Mouse (Mus musculus): ENCODE results near the gene Zfp536. TPM values are rescaled to one million over a fixed set of nuclear protein-coding genes. Genes with fewer than 3 reads are reported as not detected.

Gene Zfp536
- polyA plus RNA-seq, 1 experiment from 2014 or later = 10.7 TPM

DNA sequence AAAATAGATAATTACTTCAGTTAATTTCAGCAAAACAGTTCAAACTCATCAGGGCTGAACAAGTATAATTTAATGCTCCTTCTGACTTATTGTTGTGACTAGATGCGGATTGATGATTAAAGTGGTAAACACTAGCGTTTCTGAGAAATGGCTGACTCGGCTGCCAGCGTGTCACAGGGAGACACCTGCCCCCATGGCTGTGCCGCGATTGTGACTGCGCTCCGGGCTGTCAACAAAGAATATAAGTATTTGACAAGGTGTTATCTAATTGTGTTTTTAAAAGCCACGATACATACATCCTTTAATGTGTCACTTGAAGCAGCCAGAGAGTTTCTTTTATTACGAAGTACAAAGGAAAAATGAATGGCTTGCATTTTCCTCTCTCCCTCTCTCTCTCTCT lies 342.0 kb downstream of the Zfp536 start:
- Histone ChIP-seq H3K27ac (no peak overlapping the region), H3K4me1 (no peaks in the 10 kb centered on the region), H3K4me2 (no peak overlapping the region), H3K9ac (no peak overlapping the region), H3K27me3 (no peaks in the 10 kb centered on the region), H3K9me3 (no peaks in the 10 kb centered on the region), H3K4me3 (no peak overlapping the region), H3K36me3 (no peaks in the 10 kb centered on the region)
- ATAC-seq (ENCODE audit: borderline replicate concordance, extremely low read depth, low FRiP score, low TSS enrichment) = no peak
- 47% methylated on average over 10 of the region's 10 CpGs for WGBS

DNA sequence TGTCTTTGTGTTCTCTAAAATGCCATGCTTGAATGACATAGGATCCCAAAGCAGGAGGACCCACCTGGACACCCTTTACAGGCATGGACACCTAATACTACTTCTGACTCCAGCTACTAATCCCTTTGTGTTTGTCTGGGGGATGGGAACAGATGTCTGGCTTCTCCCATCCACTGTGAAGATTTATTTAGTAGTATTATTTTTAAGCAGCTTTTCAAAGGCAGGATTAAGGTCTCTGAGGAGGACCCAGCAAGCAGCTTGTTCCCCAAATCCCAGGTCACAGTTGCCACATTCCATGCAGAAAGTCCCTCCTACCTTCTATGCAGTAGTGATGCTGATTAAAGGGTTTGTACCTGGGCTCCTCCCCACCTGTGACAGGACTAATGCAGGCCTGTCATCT lies 347.4 kb downstream of the Zfp536 start:
- Histone ChIP-seq H3K4me1 (no peaks in the 10 kb centered on the region), H3K9me3 (no peaks in the 10 kb centered on the region), H3K36me3 (no peaks in the 10 kb centered on the region), H3K9ac (no peak overlapping the region), H3K4me2 (no peak overlapping the region), H3K27ac (no peak overlapping the region), H3K4me3 (no peak overlapping the region), H3K27me3 (no peaks in the 10 kb centered on the region)
- ATAC-seq (ENCODE audit: borderline replicate concordance, extremely low read depth, low FRiP score, low TSS enrichment) = no peak

DNA sequence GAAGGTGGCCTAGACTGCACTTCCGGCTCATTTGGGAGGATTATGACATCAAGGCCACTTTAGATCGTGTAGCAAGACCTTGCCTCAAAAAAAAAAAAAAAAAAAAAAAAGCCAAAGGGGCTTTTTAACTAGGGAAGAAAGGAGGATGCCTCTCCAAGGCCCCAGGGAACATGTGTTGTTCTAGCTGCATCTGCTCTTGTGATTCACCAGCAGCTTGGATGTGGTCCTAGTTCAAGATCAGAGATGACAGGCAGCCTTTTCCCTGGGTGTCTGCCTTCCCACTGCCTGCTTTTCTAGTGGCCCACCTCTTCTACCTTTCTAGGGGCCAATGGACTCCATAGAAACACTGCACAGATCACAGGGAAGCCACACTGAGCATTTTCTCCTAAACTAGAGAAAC lies 350.5 kb downstream of the Zfp536 start:
- no peak overlapping the region for H3K27ac ChIP-seq
- no peaks in the 10 kb centered on the region for H3K36me3 ChIP-seq
- H3K27me3 ChIP-seq = no peaks in the 10 kb centered on the region
- WGBS = 58% methylated on average over 2 of the region's 2 CpGs
- H3K4me1 ChIP-seq = no peaks in the 10 kb centered on the region
- no peak for ATAC-seq (ENCODE audit: borderline replicate concordance, extremely low read depth, low FRiP score, low TSS enrichment)
- H3K4me2 ChIP-seq = no peak overlapping the region
- H3K9me3 ChIP-seq = no peaks in the 10 kb centered on the region
- H3K9ac ChIP-seq = no peak overlapping the region
- no peak overlapping the region for H3K4me3 ChIP-seq

Other genes with a start within 250 kb of the Zfp536 start
- 55.8 and 58.8 TPM in 2 replicates for gene Uri1, start 249.9 kb upstream of the Zfp536 start, polyA plus RNA-seq (2015; fragmentation: Nextera tagmentation; extraction: Ambion mirVana)